Mouse (Mus musculus) hindbrain, embryonic 16.5 days (tissue): ENCODE data around the gene 1700012B07Rik. TPM values are rescaled to one million over a fixed set of nuclear protein-coding genes. Genes with fewer than 3 reads are reported as not detected.

Source experiments
- ATAC-seq: fragments of 200-750 bp; cut with Nextera tagmentation; 2 replicates; pipeline ENCODE4 v1.8.0; 2017; ENCODE audit warnings: moderate TSS enrichment, moderate library complexity
- H3K27ac ChIP-seq: fragments of 300-500 bp; sonication (generic); 2 replicates; pipeline ENCODE4 v1.5.1; 2014; ENCODE audit warnings: low read depth, mild to moderate bottlenecking, control low read depth, low read length, moderate library complexity
- H3K27me3 ChIP-seq: fragments of 300-500 bp; sonication (generic); replicated peaks from 2 replicates; pipeline ENCODE4 v1.6.1; 2014; ENCODE audit warnings: low read length; ENCODE audit not compliant: control insufficient read depth, insufficient read depth
- H3K36me3 ChIP-seq: fragments of 300-500 bp; sonication (generic); 2 replicates; pipeline ENCODE4 v1.6.1; 2014; ENCODE audit warnings: mild to moderate bottlenecking, low read length, moderate library complexity, mixed read lengths; ENCODE audit not compliant: control insufficient read depth, insufficient read depth
- H3K4me1 ChIP-seq: fragments of 300-500 bp; sonication (generic); 2 replicates; pipeline ENCODE4 v1.6.1; 2014; ENCODE audit warnings: low read depth, low read length; ENCODE audit not compliant: control insufficient read depth, insufficient read depth
- H3K4me2 ChIP-seq: fragments of 300-500 bp; sonication (generic); 2 replicates; pipeline ENCODE4 v1.6.1; 2014; ENCODE audit warnings: mild to moderate bottlenecking, low read length, control low read depth, moderate library complexity
- H3K4me3 ChIP-seq: fragments of 300-500 bp; sonication (generic); 2 replicates; pipeline ENCODE4 v1.5.1; 2014; ENCODE audit warnings: mild to moderate bottlenecking, low read length, control low read depth, moderate library complexity
- H3K9ac ChIP-seq: fragments of 300-500 bp; sonication (generic); 2 replicates; pipeline ENCODE4 v1.6.1; 2014; ENCODE audit warnings: low read depth, mild to moderate bottlenecking, control low read depth, low read length, moderate library complexity
- H3K9me3 ChIP-seq: fragments of 300-500 bp; sonication (generic); 2 replicates; pipeline ENCODE4 v1.6.1; 2014; ENCODE audit warnings: mild to moderate bottlenecking, low read length, moderate library complexity; ENCODE audit not compliant: control insufficient read depth
- WGBS: fragments of 180-500 bp; shearing (Covaris S2); extraction: QIAGEN DNeasy Blood & Tissue Kit; methylation state at CpG from one replicate; pipeline ENCODE4 v1.1.7; 2014; 5-methylcytosine and 5-hydroxymethylcytosine counted together
- polyA plus RNA-seq: library from polyadenylated mRNA; unstranded; fragments of >200 nt; fragmentation: Nextera tagmentation; extraction: Ambion mirVana; gene quantifications from 2 replicates; pipeline ENCODE4 v1.2.1, GENCODE M21; 2015

The 1700012B07Rik gene
- polyA plus RNA-seq, 1 experiment from 2014 or later: not detected

GRCm38 (mm10) chr11:109854056-109854455 is 26.2 kb upstream of the 1700012B07Rik start:
- no peak overlapping the region for H3K4me2 ChIP-seq
- WGBS: 88% methylated on average over 8 of the region's 8 CpGs
- H3K9me3 ChIP-seq: no peaks in the 10 kb centered on the region
- no peaks in the 10 kb centered on the region for H3K36me3 ChIP-seq
- H3K9ac ChIP-seq: no peak overlapping the region
- H3K27ac ChIP-seq: no peak overlapping the region
- H3K27me3 ChIP-seq: no peaks in the 10 kb centered on the region
- ATAC-seq: no peak
- no peak overlapping the region for H3K4me3 ChIP-seq
- no peaks in the 10 kb centered on the region for H3K4me1 ChIP-seq

- WGBS: 37% methylated on average over 17 of the region's 17 CpGs
- ATAC-seq: peak; percentile 34; the same call in 1 of the 2 replicates
- H3K9ac ChIP-seq: no peak overlapping the region
- H3K36me3 ChIP-seq: no peaks in the 10 kb centered on the region
- no peak overlapping the region for H3K4me3 ChIP-seq
- no peaks in the 10 kb centered on the region for H3K4me1 ChIP-seq
- H3K9me3 ChIP-seq: no peaks in the 10 kb centered on the region
- H3K4me2 ChIP-seq: peak overlapping the region; percentile 22; the same call in 1 of the 2 replicates
- no peaks in the 10 kb centered on the region for H3K27me3 ChIP-seq
- no peak overlapping the region for H3K27ac ChIP-seq
Measured at GRCm38 (mm10) chr11:109853228-109853966, 25.6 kb upstream of the 1700012B07Rik start.

GRCm38 (mm10) chr11:109851996-109852395 is 24.1 kb upstream of the 1700012B07Rik start:
- WGBS: 83% methylated on average over 4 of the region's 4 CpGs
- Histone ChIP-seq H3K4me1 (no peaks in the 10 kb centered on the region), H3K9ac (no peak overlapping the region), H3K36me3 (no peaks in the 10 kb centered on the region), H3K9me3 (no peaks in the 10 kb centered on the region), H3K27ac (no peak overlapping the region), H3K4me2 (no peak overlapping the region), H3K27me3 (no peaks in the 10 kb centered on the region), H3K4me3 (no peak overlapping the region)
- no peak for ATAC-seq

GRCm38 (mm10) chr11:109846343-109846742 is 18.5 kb upstream of the 1700012B07Rik start:
- Histone ChIP-seq H3K36me3 (no peaks in the 10 kb centered on the region), H3K4me2 (no peak overlapping the region), H3K4me1 (peaks cover 8% of the 10 kb centered on the region; the same call in 1 of the 2 replicates), H3K9ac (no peak overlapping the region), H3K27me3 (no peaks in the 10 kb centered on the region), H3K4me3 (no peak overlapping the region), H3K27ac (no peak overlapping the region), H3K9me3 (no peaks in the 10 kb centered on the region)
- no peak for ATAC-seq
- 69% methylated on average over 7 of the region's 7 CpGs for WGBS

- H3K27ac ChIP-seq: no peak overlapping the region
- 66% methylated on average over 4 of the region's 4 CpGs for WGBS
Measured at GRCm38 (mm10) chr11:109845601-109846000, 17.8 kb upstream of the 1700012B07Rik start.

GRCm38 (mm10) chr11:109844466-109844865 is 16.6 kb upstream of the 1700012B07Rik start:
- Histone ChIP-seq H3K4me3 (no peak overlapping the region), H3K36me3 (no peaks in the 10 kb centered on the region), H3K9me3 (no peaks in the 10 kb centered on the region), H3K9ac (no peak overlapping the region), H3K4me2 (no peak overlapping the region), H3K4me1 (peaks cover 8% of the 10 kb centered on the region; the same call in 1 of the 2 replicates), H3K27me3 (no peaks in the 10 kb centered on the region), H3K27ac (no peak overlapping the region)
- no peak for ATAC-seq
- WGBS: 71% methylated on average over 5 of the region's 5 CpGs

More at GRCm38 (mm10) chr11:109845601-109846000, 17.8 kb upstream of the 1700012B07Rik start:
- no peak overlapping the region for H3K9ac ChIP-seq
- H3K4me3 ChIP-seq: no peak overlapping the region
- peaks cover 8% of the 10 kb centered on the region; the same call in 1 of the 2 replicates for H3K4me1 ChIP-seq
- no peak overlapping the region for H3K4me2 ChIP-seq
- no peaks in the 10 kb centered on the region for H3K36me3 ChIP-seq
- ATAC-seq: no peak
- no peaks in the 10 kb centered on the region for H3K27me3 ChIP-seq
- H3K9me3 ChIP-seq: no peaks in the 10 kb centered on the region

- H3K36me3 ChIP-seq: no peaks in the 10 kb centered on the region
- H3K27me3 ChIP-seq: no peaks in the 10 kb centered on the region
- WGBS: 81% methylated on average over 5 of the region's 5 CpGs
- H3K4me1 ChIP-seq: no peaks in the 10 kb centered on the region
- no peak overlapping the region for H3K4me3 ChIP-seq
- H3K4me2 ChIP-seq: no peak overlapping the region
- no peak overlapping the region for H3K27ac ChIP-seq
- H3K9ac ChIP-seq: no peak overlapping the region
- no peak for ATAC-seq
- H3K9me3 ChIP-seq: no peaks in the 10 kb centered on the region
Measured at GRCm38 (mm10) chr11:109830368-109830767, 2.5 kb upstream of the 1700012B07Rik start.

GRCm38 (mm10) chr11:109822280-109822679 is 5.6 kb downstream of the 1700012B07Rik start:
- no peak overlapping the region for H3K4me2 ChIP-seq
- H3K27me3 ChIP-seq: no peaks in the 10 kb centered on the region
- no peaks in the 10 kb centered on the region for H3K36me3 ChIP-seq
- H3K9ac ChIP-seq: no peak overlapping the region
- H3K9me3 ChIP-seq: no peaks in the 10 kb centered on the region
- no peak for ATAC-seq
- no peak overlapping the region for H3K4me3 ChIP-seq
- 87% methylated on average over 6 of the region's 6 CpGs for WGBS
- H3K4me1 ChIP-seq: no peaks in the 10 kb centered on the region
- H3K27ac ChIP-seq: no peak overlapping the region

- H3K9ac ChIP-seq: no peak overlapping the region
- ATAC-seq: no peak
- 66% methylated on average over 3 of the region's 3 CpGs for WGBS
- H3K4me1 ChIP-seq: no peaks in the 10 kb centered on the region
- H3K36me3 ChIP-seq: no peaks in the 10 kb centered on the region
- no peaks in the 10 kb centered on the region for H3K9me3 ChIP-seq
- H3K27me3 ChIP-seq: no peaks in the 10 kb centered on the region
- H3K4me3 ChIP-seq: no peak overlapping the region
- H3K4me2 ChIP-seq: no peak overlapping the region
- no peak overlapping the region for H3K27ac ChIP-seq
Measured at GRCm38 (mm10) chr11:109817405-109817804, 10.4 kb downstream of the 1700012B07Rik start.
